Mouse (Mus musculus): ENCODE results near the gene Satb2. TPM values are rescaled to one million over a fixed set of nuclear protein-coding genes. Genes with fewer than 3 reads are reported as not detected.

Gene Satb2
- polyA plus RNA-seq, 1 experiment, result 1.8 TPM

- no peak overlapping the region for H3K4me2 ChIP-seq (ENCODE audit: low read depth)
- no peaks in the 10 kb centered on the region for H3K79me2 ChIP-seq (ENCODE audit: control insufficient read depth, insufficient read depth)
- H3K27me3 ChIP-seq (ENCODE audit: control insufficient read depth, insufficient read depth, insufficient read length), result no peaks in the 10 kb centered on the region
- peaks cover under 1% of the 10 kb centered on the region for H3K36me3 ChIP-seq (ENCODE audit: control insufficient read depth, insufficient read depth)
- H3K4me3 ChIP-seq, result no peak overlapping the region
- H3ac ChIP-seq (ENCODE audit: control insufficient read depth, insufficient read length), result no peak overlapping the region
- TF ChIP-seq SRF (IDR thresholded peaks at IDR 0.05; ENCODE audit: control insufficient read depth, insufficient read length, low read depth) (no peak), E2F4 (IDR thresholded peaks at IDR 0.05; ENCODE audit: insufficient read depth) (no peak), POLR2A (IDR thresholded peaks at IDR 0.05; ENCODE audit: insufficient read length, low read depth) (no peak), USF1 (IDR thresholded peaks at IDR 0.05; ENCODE audit: low read depth) (no peak)
Observed at GRCm38 (mm10) chr1:56865246-56865645, 113.2 kb downstream of the Satb2 start.

DNA sequence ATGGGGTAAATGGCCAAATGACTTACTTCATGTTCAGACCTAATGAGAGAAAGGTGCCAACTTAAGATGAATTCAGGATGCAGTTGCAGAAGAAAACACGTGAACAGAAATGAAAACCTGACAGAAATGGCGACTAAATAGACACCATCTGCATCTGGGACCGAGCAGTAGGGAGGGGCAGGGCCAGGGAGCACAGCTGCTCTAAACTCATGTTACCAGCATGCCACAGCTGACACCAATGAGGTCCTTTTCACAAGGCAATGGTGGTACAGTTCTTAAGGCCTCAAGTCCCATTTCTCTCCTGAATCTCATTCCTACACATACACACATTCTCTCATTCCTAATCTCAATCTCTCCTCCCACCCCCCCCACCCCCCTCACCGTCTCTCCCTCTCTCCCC is 115.7 kb downstream of the Satb2 start:
- Histone ChIP-seq H3K4me3 (no peak overlapping the region), H3K36me3 (ENCODE audit: control insufficient read depth, insufficient read depth) (no peaks in the 10 kb centered on the region), H3K79me2 (ENCODE audit: control insufficient read depth, insufficient read depth) (no peaks in the 10 kb centered on the region), H3K4me2 (ENCODE audit: low read depth) (no peak overlapping the region), H3ac (ENCODE audit: control insufficient read depth, insufficient read length) (no peak overlapping the region), H3K27me3 (ENCODE audit: control insufficient read depth, insufficient read depth, insufficient read length) (no peaks in the 10 kb centered on the region)
- TF ChIP-seq SRF (IDR thresholded peaks at IDR 0.05; ENCODE audit: control insufficient read depth, insufficient read length, low read depth) (no peak), USF1 (IDR thresholded peaks at IDR 0.05; ENCODE audit: low read depth) (no peak), POLR2AphosphoS2 (IDR thresholded peaks at IDR 0.05; ENCODE audit: insufficient read length, low read depth) (no peak), TCF12 (IDR thresholded peaks at IDR 0.05; ENCODE audit: insufficient read depth, poor library complexity, severe bottlenecking) (peak; percentile 24), E2F4 (IDR thresholded peaks at IDR 0.05; ENCODE audit: insufficient read depth) (no peak), MYOD1 (IDR thresholded peaks at IDR 0.05; ENCODE audit: control insufficient read depth in 1 of 3, insufficient read length in 2 of 3, low read depth in 2 of 3) (peak in 2 of 3 experiments; percentile 76 to 81), MYOG (IDR thresholded peaks at IDR 0.05; ENCODE audit: control insufficient read depth in 1 of 3, insufficient read depth in 1 of 3, insufficient read length in 2 of 3, low read depth in 2 of 3) (peak in 2 of 3 experiments; percentile 71 to 89), MAX (IDR thresholded peaks at IDR 0.05; ENCODE audit: low read depth) (no peak), REST (IDR thresholded peaks at IDR 0.05; ENCODE audit: insufficient read depth, insufficient read length) (no peak), POLR2A (IDR thresholded peaks at IDR 0.05; ENCODE audit: insufficient read length, low read depth) (no peak), TCF3 (IDR thresholded peaks at IDR 0.05; ENCODE audit: insufficient read length, low read depth) (peak; percentile 45), CEBPB (IDR thresholded peaks at IDR 0.05; ENCODE audit: insufficient read depth, poor library complexity, severe bottlenecking) (no peak)

DNA sequence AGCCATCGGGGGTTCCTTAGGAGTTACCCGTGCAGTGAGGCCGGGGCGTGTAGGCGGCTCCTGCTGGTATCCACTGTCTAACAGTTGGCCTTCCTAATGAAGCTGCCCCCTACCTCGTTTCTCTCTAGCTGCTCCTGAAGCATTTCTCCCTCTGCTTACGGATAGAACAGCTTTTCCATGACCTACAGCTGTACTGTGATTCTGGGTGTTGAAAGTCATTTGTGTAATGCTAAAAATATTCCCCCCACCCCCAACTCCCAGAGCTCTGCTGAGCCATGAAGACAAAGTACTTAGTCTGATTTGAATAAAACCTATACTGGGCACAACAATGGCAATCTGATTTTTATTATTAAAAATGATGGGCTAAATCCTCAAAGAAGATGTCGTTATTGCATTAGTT is 121.2 kb downstream of the Satb2 start:
- no peaks in the 10 kb centered on the region for H3K79me2 ChIP-seq (ENCODE audit: control insufficient read depth, insufficient read depth)
- TF ChIP-seq MYOD1 (IDR thresholded peaks at IDR 0.05; ENCODE audit: control insufficient read depth in 1 of 3, insufficient read length in 2 of 3, low read depth in 2 of 3) (no peak), POLR2AphosphoS2 (IDR thresholded peaks at IDR 0.05; ENCODE audit: insufficient read length, low read depth) (no peak)
- H3K4me2 ChIP-seq (ENCODE audit: low read depth), result no peak overlapping the region
- H3K4me3 ChIP-seq, result no peak overlapping the region
- H3K27me3 ChIP-seq (ENCODE audit: control insufficient read depth, insufficient read depth, insufficient read length), result no peaks in the 10 kb centered on the region
- H3ac ChIP-seq (ENCODE audit: control insufficient read depth, insufficient read length), result no peak overlapping the region
- H3K36me3 ChIP-seq (ENCODE audit: control insufficient read depth, insufficient read depth), result no peaks in the 10 kb centered on the region

DNA sequence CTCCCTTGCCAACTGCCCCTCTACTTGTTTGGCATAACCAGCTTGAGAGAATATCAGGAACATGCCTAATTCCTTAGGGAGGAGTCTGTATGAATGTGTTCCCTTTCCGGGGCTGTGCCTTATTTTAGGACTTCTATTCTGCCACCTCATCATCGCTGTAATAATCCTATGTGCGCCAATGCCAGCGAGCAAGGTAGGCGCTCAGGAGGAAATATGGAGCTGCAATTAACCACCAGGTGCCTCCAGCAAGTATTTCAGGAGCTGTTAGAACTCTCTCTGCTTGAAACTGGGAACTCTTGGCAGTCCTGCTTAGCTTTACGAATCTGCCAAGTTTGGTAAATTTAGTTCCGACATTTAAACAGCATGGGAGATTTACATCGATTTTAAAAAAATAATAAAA is 128.0 kb downstream of the Satb2 start:
- H3K27me3 ChIP-seq (ENCODE audit: control insufficient read depth, insufficient read depth, insufficient read length), result no peaks in the 10 kb centered on the region
- no peak overlapping the region for H3K4me3 ChIP-seq
- TF ChIP-seq SRF (IDR thresholded peaks at IDR 0.05; ENCODE audit: control insufficient read depth, insufficient read length, low read depth) (no peak), MYOG (IDR thresholded peaks at IDR 0.05; ENCODE audit: control insufficient read depth in 1 of 3, insufficient read depth in 1 of 3, insufficient read length in 2 of 3, low read depth in 2 of 3) (no peak), USF1 (IDR thresholded peaks at IDR 0.05; ENCODE audit: low read depth) (no peak), MYOD1 (IDR thresholded peaks at IDR 0.05; ENCODE audit: control insufficient read depth in 1 of 3, insufficient read length in 2 of 3, low read depth in 2 of 3) (no peak), CEBPB (IDR thresholded peaks at IDR 0.05; ENCODE audit: insufficient read depth, poor library complexity, severe bottlenecking) (no peak), TCF3 (IDR thresholded peaks at IDR 0.05; ENCODE audit: insufficient read length, low read depth) (no peak), REST (IDR thresholded peaks at IDR 0.05; ENCODE audit: insufficient read depth, insufficient read length) (no peak), TCF12 (IDR thresholded peaks at IDR 0.05; ENCODE audit: insufficient read depth, poor library complexity, severe bottlenecking) (no peak), POLR2AphosphoS2 (IDR thresholded peaks at IDR 0.05; ENCODE audit: insufficient read length, low read depth) (no peak), MAX (IDR thresholded peaks at IDR 0.05; ENCODE audit: low read depth) (no peak)
- H3K79me2 ChIP-seq (ENCODE audit: control insufficient read depth, insufficient read depth), result no peaks in the 10 kb centered on the region
- no peak overlapping the region for H3K4me2 ChIP-seq (ENCODE audit: low read depth)
- no peak overlapping the region for H3ac ChIP-seq (ENCODE audit: control insufficient read depth, insufficient read length)
- peaks cover 20% of the 10 kb centered on the region for H3K36me3 ChIP-seq (ENCODE audit: control insufficient read depth, insufficient read depth)

DNA sequence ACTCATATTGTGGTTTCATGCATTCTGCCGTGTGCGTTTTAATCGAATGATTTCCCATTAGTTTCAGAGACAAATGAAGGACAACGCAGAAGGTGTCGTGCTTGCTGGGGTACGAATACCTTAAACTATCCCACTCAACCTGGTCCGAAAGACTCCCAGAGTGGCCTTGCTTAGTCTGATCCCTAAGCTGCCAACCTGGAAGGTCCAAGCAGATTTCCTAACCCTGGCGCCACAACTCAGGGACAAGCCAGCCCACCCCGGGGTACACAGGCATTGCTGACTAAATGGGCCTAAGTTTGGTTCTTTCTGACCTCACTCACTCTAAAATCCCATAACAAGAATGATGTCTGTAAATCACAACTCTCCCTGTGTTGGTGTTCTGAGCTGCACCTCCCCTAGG is 132.1 kb downstream of the Satb2 start:
- Histone ChIP-seq H3K27me3 (ENCODE audit: control insufficient read depth, insufficient read depth, insufficient read length) (no peaks in the 10 kb centered on the region), H3K4me3 (no peak overlapping the region), H3ac (ENCODE audit: control insufficient read depth, insufficient read length) (no peak overlapping the region), H3K4me2 (ENCODE audit: low read depth) (no peak overlapping the region), H3K36me3 (ENCODE audit: control insufficient read depth, insufficient read depth) (peaks cover 20% of the 10 kb centered on the region), H3K79me2 (ENCODE audit: control insufficient read depth, insufficient read depth) (no peaks in the 10 kb centered on the region)
- TF ChIP-seq POLR2AphosphoS2 (IDR thresholded peaks at IDR 0.05; ENCODE audit: insufficient read length, low read depth), result no peak
- TF ChIP-seq CEBPB (IDR thresholded peaks at IDR 0.05; ENCODE audit: insufficient read depth, poor library complexity, severe bottlenecking), result no peak
- TF ChIP-seq MYOG (IDR thresholded peaks at IDR 0.05; ENCODE audit: control insufficient read depth in 1 of 3, insufficient read depth in 1 of 3, insufficient read length in 2 of 3, low read depth in 2 of 3), result no peak
- no peak for TF ChIP-seq POLR2A (IDR thresholded peaks at IDR 0.05; ENCODE audit: insufficient read length, low read depth)
- no peak for TF ChIP-seq MYOD1 (IDR thresholded peaks at IDR 0.05; ENCODE audit: control insufficient read depth in 1 of 3, insufficient read length in 2 of 3, low read depth in 2 of 3)
- no peak for TF ChIP-seq TCF12 (IDR thresholded peaks at IDR 0.05; ENCODE audit: insufficient read depth, poor library complexity, severe bottlenecking)
- TF ChIP-seq MAX (IDR thresholded peaks at IDR 0.05; ENCODE audit: low read depth), result no peak
- TF ChIP-seq SRF (IDR thresholded peaks at IDR 0.05; ENCODE audit: control insufficient read depth, insufficient read length, low read depth), result no peak
- no peak for TF ChIP-seq E2F4 (IDR thresholded peaks at IDR 0.05; ENCODE audit: insufficient read depth)
- TF ChIP-seq TCF3 (IDR thresholded peaks at IDR 0.05; ENCODE audit: insufficient read length, low read depth), result no peak
- TF ChIP-seq REST (IDR thresholded peaks at IDR 0.05; ENCODE audit: insufficient read depth, insufficient read length), result no peak
- no peak for TF ChIP-seq USF1 (IDR thresholded peaks at IDR 0.05; ENCODE audit: low read depth)
